Mouse (Mus musculus) T-helper 1 cell (primary cell): Measurements from ENCODE around the gene Arl16.

Experiments
- in situ Hi-C: fragments of 300-600 bp; cut with MboI, MseI; formaldehyde crosslinking; loops from one replicate; pipeline ENCODE4 v1.15.1; 2025; ENCODE audit warnings: high pct_unique_total_duplicates

Gene Arl16

DNA sequence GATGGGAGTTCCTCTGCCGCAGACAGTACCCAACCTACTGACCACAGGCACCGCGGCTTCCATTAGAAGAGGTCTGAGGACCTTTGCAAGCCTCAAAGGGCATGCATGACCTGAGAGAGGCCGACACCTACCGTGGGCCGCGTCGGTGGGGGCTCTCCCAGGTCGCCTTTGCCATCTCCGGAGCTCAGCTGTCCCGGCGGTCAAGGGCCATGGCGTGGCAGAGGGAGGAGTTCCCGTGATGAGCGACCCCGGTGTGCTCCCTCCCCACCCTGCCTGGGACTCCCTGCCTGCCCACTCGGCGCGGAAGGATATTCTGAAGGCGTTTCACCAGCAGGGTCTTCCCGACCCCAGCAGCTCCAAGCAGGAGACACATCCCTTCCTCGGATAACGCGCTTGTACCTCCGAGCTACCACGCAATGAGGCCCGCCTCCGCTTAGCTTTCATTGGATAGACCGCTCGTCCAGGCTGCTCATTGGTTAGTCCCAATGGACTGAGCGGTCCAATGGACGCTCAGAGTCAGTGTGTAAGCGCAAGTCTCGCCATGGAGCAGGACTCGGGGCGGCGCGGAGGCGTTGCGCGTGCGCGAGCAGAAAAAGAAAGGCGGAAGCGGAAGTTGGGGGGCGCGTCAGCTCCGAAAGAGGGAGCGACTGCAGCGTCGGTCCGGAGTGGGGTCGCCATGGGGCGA is at the start of gene Arl16:
Gene Arl16, minus strand, starts transcription at position 557 of the 685 bp plus-strand sequence.
- in situ Hi-C loops: no loop called here

DNA sequence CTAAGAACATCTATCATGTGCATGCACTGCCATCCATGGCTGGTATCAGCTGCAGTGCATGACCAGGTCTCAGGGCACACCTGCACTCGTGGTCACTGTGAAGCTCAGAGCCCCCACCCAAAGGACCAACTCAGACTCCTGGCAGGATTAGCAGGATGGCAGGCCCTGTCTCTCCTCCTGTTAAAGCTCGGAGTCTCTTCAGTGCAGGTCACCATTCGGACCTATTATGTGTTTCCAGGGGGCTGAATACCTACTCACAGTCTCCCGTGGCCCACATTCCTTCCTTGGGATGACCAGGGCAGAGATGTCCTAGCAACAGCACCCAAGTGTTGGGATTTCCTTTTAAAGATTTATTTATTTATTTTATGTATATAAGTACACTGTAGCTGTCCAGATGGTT is 49.7 kb upstream of the Arl16 start:
- in situ Hi-C loops: no loop called here

DNA sequence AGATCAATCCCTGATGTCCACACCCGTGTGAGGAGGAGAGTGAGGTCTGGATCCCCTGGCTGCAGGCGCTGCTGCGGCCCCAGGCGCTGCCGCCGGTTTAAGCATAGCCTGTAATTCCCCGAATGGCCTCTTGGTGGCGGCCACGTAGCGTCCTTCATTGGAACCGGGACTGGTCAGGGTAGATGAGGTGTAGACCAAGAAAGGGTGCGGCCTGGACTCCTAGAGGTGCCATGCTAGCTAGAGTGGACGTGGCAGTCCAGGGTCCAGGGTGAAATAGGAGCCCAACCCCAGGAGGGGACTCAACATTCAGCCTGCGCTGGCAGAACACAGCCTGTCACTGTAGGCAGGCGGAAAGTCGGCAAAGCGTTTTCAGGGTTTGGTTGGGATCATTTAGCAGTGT is 48.2 kb upstream of the Arl16 start:
- in situ Hi-C loops: no loop called here

DNA sequence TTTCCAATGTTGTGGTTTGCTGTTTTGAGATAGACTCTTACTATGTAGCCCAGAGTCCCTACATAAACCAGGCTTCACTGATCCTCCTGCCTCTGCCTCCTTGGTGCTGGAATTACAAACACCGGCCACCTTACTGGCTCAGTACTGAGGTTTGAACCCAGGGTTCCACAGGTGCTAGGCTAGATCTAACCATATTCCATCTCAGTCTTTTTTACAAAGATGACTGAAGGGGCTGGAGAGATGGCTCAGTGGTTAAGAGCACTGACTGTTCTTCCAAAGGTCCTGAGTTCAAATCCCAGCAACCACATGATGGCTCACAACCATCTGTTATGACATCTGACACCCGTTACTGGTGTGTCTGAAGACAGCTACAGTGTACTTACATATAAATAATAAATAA is 46.9 kb upstream of the Arl16 start:
- in situ Hi-C loops: loop anchor here (5.0 kb wide), 1 partner anchor 48 kb away; no protein-coding TSS in a partner anchor

DNA sequence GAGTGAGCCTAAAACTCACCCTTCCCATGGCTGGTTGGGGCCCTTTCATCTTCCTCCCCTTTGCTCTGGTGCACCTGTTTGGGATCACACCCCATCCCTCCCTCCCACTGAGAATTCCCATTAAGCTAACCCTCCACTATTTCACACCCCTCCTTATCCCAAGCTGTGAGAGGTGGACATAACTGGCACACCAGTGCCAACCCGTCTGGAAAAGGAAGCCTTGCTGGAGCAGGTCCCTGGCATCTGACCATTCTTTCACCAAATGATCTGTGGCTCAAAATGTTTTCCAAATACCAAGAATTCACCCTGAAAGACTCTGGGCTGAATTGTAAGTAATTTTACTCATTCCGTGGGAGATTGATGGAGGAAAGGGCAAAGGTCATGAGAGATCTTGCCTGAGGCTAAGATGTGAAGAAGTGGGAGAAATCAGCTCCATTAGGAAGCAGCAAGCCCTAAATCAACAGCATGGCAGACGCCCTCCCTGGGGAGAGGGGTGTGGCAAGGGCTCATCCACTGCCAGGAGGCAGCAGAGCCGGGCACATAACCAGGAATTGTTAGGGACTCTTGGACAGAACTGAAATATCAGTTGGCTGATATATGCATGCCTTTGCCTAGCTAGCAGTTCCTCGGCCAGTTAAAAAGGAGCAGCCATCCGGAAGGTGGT is 45.5 kb upstream of the Arl16 start:
- in situ Hi-C loops: loop anchor here (5.0 kb wide), 1 partner anchor 49 kb away; no protein-coding TSS in a partner anchor

DNA sequence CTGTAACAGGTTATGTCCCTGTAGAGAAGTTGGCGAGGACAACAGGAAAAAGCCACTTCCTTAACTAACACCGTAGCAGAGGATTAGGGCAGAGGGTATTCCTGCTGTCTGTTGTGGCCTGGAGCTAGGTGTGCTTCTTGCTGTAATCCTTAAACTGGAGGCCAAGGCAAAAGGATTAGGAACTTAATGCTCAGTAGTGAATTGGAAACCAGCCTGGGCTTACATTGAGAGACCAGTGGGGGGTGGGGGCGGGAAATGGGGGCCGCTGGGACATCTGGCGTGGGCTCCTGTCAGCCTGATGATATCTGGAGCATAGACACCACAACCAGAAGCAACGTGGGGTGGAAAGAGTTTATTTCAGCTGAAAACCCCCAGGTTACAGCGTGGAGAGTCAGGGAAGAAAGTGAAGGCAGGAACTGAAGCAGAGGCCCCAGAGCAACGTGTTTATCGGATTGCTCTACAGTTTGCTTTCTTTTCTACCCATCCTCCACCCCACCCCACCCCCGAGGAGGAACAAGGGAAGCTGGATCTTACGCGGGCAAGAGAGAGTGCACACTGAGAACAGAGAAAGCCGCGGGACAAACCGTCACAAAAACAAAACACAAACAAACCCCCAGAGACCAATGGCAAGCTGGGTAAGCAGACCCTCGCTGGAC is 43.1 kb upstream of the Arl16 start:
- in situ Hi-C loops: loop anchor here (5.0 kb wide), 1 partner anchor 52 kb away; no protein-coding TSS in a partner anchor

DNA sequence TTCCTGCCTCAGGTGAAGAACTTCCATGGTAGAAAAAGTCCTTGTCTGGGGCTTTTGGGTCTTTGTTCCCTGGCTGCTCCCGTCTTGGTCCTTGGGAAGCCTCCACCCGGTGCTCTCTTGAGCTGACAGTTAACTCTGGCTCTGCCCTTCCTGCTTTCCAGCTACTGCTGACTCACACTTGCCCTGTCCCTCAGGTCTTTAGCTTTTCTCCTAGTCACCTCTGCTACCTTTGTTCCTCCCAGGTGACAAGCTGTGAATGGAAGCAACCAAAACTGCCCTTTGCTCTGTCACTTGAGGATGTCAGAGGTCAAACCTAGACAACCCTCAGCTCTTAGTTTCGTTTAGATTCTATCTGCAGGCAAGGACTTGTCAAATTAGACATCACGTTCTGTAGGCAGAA is 42.5 kb upstream of the Arl16 start:
- in situ Hi-C loops: loop anchor here (5.0 kb wide), 1 partner anchor 52 kb away; no protein-coding TSS in a partner anchor

DNA sequence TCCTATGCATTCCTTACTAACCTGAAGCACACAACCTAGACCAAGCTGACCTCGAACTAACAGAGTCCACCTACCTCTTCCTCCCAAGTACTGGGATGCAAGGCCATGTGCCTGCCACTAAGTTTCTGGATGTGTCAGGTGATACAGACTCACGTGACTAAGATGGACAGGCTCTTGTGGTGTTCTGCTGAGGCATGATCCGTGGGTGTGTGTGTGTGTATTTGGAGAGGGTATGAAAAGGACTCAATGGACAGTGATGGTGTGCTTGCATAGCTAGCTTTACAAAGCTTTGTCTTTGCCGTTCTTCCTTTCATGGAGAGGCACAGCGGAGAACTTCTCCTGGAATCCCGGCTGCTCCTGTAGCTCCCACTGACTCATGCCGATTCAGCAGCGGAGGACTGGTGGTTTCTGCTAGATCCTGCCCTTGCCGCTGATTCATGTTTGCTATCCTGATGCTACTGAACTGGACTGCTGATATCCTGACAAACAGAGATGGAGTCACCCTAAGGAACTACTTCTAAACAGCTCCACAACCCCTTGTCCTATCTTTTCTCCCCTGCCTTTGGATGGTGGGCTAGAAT is 41.0 kb upstream of the Arl16 start:
- in situ Hi-C loops: no loop called here

DNA sequence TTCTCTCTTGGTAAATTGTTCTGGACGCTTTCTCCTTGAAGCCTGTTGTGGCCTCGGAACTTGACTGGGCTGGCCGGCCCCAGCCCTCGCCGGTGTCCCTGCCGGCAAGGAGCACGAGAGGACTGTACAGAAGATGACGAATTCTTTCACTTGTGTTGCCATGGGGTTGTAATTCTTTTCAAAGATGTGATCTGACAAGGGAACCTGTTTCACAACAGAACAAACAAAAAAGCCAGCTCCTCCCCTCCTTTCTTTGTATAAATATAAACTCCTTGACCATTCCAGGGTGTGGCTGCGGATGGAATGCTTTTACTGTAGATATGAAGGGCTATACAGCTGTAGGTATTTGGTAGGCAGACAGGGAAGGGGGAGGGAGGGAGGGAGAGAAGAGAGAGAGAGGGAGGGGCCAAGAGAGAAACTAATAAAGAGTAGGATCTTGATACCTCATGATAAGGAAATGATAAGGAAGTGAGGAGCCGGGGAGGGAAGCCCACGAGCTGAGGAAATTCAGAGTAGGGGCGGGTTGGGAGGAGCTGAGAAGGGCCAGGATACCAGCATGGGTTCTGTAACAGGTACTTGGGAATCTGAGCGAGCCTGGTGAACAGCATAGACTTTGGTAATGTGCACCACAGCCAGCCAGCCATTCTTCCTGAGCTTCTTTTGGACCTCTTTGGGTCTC is 40.3 kb upstream of the Arl16 start:
- in situ Hi-C loops: no loop called here

DNA sequence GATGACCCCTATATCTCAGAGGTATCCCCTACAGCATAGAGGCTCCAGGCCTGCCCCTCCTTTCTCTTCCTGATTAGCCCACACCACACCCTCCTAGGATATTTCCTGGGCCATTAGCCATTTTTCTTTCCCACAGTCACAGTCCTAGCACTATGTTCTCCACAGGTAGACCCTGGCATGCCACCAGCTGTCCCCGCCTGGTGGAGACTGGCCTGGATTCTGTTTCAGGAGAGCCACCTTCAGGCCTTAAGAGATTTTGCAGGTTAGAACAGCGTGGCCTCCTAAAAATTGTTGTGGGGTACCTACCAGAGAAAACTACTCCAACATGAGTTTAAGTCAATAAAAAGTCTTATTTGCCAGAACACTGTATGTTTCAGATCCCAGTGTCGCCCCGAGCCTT is 39.5 kb upstream of the Arl16 start:
- in situ Hi-C loops: no loop called here

DNA sequence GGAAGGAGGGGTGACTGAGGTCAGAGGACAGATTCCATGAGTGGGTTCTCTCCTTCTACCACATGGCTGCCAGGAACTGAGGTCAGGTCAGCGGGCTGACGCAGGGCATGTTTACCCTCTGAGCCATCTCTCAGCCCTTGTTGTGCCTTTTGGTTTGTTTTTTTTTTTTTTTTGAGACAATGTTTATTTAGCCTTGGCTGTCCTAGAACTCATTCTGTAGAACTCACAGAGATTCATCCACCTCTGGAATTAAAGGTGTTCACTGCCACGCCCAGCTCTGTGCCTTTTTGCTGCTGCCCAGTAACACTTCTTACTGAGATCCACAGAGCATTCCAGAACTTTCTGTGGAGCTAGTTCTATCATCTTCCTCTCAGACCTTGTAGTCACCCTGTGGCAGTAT is 38.3 kb upstream of the Arl16 start:
- in situ Hi-C loops: no loop called here

DNA sequence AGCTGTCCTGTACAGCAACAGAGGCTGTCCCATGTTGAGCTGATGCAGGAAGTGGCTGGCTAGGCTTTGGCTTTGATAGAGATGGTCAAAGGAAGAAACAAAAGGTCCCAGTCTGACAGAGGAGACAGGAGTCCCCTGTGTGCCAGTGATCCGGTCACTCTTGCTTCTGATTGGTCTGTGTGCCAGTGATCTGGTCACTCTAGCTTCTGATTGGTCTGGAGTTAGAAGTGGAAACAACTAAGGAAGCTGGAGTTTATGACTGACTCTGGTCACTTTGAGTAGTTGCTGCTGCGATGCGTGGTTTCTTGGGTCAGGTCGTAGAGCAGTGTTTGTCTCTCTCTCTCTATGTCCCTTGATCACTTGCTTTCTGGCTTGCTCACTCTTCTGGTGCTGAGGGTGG is 34.3 kb upstream of the Arl16 start:
- in situ Hi-C loops: no loop called here

DNA sequence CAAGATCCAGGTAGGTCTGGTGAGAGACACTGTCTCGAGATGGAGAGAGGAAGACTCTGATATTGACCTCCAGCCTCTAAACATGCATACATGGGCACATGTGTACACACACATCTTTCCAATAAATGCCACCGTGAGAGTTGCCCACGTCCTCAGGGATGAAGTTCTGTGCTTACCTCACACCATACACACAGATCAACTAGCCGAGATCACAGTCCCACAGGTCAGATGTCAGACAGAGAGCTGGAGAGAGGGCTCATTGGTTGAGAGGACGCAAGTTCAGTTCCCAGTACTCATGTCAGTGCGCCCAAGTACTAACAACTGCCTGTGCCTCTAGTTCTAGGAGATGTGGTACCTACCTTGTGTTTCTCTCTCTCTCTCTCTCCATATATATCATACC is 33.6 kb upstream of the Arl16 start:
- in situ Hi-C loops: no loop called here

DNA sequence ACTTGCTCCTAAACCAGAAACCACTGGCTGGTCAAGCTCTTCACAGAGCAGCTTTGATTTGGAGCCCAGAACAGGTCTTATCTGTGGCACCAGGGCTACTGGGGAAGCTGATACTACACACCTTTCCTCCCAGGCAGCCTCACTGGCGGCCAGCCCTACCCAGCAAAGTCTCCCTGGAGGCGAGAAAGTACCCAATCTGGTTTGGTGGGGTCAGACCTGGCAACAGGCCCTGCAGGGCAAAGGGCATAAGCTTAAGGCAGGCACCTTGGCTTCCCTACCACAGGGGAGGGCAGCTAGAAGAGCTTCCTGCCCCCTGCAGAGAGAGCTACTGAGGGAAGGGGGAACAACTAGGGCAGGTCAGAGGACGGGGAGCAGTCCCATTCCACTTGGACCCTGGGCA is 33.0 kb upstream of the Arl16 start:
- in situ Hi-C loops: no loop called here

DNA sequence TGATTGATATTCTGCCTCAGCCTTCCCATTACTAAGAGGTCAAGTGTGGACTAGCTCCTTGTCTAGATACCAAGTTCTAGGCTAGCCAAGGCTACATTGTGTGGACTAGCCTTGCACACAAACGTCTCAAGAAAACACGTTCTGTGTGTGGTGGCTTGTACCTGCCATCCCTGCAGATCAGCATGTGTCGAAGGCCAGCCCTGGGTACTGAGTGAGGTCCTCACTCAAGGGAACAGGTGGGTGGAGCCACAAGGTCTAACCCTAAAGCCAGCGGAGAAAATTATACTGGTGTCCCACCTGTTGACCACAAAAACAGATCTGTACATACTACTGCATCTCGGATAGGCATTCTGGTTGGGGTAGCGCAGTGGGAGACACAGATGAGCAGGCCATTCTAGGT is 32.5 kb upstream of the Arl16 start:
- in situ Hi-C loops: no loop called here

DNA sequence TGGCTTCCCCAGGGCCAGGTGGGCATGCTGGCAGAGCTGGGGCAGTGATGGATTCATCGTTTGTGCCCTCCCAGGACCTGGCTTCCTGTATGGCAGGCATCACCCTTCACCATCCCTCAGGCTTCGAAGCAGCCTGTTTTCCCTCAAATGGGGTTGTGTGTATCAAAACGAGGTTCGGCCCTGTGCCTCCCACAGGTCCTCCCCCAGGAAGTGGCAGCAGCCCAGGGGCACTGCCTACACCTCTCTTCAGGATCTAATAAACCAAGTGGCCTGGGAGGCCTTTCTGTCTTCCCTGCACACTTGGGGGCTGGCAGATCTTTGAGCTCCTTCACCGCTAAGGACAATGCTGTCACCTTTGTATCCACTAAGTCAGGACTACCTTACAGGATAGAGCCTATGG is 31.5 kb upstream of the Arl16 start:
- in situ Hi-C loops: no loop called here

DNA sequence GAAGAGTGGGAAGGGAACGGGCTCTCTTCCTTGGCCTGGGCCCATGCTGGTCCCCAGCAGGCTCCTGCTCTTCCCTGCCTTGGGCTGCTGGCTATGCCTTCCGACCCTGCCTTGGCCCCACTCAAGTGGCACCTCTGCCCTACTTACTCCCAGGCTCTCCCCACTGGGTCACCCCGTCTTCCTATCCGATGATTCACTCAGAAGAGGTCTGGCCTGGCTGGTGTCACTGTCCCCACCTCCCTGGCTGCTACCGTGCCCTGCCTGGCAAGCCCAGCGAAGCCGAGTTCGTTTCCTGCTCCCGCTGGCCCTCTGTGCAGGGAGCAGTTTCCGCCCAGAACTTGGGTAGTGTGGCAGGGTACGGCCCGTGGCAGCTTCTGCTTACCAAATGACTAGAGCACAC is 30.8 kb upstream of the Arl16 start:
- in situ Hi-C loops: no loop called here

DNA sequence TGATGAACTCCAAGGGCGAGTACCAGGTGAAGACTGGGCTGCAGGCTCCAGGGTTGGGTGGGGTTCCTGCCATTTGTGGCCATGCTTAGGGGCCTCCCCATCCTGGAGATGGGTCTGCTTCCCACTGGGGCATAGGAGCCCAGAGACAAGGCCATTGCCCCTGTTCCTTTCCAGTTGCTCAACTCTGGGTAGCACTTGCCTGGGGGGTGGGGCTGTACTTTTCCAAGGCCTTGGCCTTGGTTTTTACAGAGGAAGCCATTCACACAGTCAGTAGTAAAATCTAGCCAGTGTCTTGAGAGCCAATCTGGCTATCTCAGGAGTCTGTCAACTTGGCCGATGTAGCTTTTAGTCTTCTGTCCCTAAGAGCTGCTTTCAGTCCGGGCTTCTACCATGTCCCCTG is 30.0 kb upstream of the Arl16 start:
- in situ Hi-C loops: no loop called here

DNA sequence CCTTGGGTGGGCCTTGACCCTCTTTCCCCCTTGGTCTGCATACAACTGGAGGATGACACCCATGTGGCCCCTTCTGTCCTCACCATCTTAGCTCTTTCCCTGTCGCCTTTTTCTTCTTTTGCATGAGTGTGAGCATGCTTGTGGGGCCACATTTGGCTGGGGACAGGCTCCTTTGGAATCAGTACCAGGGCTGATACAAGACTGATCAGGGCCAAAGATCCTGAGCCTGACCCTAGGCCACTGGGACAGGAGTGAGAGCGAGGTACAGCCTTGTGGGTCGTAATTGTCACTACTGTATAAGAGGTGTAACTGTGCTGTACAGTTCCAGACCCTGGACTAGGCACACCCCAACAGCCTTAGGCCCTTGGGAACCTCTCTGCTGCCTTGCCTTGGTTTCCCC is 26.5 kb upstream of the Arl16 start:
- in situ Hi-C loops: no loop called here

DNA sequence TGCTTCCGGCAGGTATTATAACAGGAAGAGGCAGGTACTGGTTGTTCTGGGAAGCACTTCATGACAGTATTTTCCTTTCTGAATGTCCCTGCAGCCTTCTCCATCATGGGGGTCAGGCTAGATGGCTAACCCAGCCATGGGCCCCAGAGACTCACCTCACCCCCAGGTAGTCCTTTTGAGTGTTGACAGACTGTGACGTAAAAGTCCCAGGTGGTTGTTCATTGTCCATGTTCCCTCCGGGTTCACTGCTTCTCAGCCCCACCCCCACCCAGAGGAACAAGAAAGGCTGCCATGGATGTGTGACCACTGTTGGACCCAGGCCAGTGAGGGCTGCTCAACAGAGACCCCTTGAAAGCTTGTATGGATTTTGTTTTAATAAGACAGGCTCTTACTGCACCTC is 25.9 kb upstream of the Arl16 start:
- in situ Hi-C loops: no loop called here

DNA sequence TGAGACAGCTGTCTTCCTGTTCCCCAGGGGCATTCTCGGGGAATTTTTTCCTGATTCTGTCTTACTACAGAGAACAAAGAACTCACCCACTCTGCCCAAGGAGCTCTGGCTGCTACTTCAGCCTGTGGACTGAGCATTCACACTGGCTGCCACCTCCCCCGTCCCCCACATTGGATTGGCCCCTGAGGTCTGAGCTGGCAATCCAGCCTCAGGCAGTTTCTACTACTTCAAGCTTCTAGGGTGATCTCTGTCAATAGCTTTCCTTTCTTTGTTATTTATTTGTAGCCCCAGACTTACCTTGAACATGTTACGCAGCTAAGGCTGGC is 25.4 kb upstream of the Arl16 start:
- in situ Hi-C loops: no loop called here
